Mouse (Mus musculus) limb, embryonic 10.5 days (tissue): ENCODE measurements at regions not wholly inside any gene's neighbourhood (a gene's known extent, or its start where the extent isn't known, plus 50 kb on each side); places are given as distances from the start of the nearest gene placed in this dataset.

Experiments used
- DNase-seq: peaks from one replicate; pipeline ENCODE4 v3.0.0-alpha.2; 2017; ENCODE audit warnings: low spot score
- H3K27ac ChIP-seq: fragments of 300-500 bp; sonication (generic); 2 replicates; pipeline ENCODE4 v1.5.1; 2016; ENCODE audit warnings: mild to moderate bottlenecking
- H3K27me3 ChIP-seq: fragments of 300-500 bp; sonication (generic); 2 replicates; pipeline ENCODE4 v1.6.1; 2016; ENCODE audit warnings: low read depth, mild to moderate bottlenecking; ENCODE audit not compliant: poor library complexity, severe bottlenecking
- H3K36me3 ChIP-seq: fragments of 300-500 bp; sonication (generic); 2 replicates; pipeline ENCODE4 v1.6.1; 2016; ENCODE audit warnings: mild to moderate bottlenecking, moderate library complexity
- H3K4me1 ChIP-seq: fragments of 300-500 bp; sonication (generic); 2 replicates; pipeline ENCODE4 v1.6.1; 2016
- H3K4me3 ChIP-seq: fragments of 300-500 bp; sonication (generic); 2 replicates; pipeline ENCODE4 v1.5.1; 2016; ENCODE audit warnings: mild to moderate bottlenecking, moderate library complexity
- H3K9me3 ChIP-seq: fragments of 300-500 bp; sonication (generic); replicated peaks from 2 replicates; pipeline ENCODE4 v1.6.1; 2016; ENCODE audit warnings: mild to moderate bottlenecking
- WGBS: fragments of 180-500 bp; shearing (Covaris S2); methylation state at CpG from one replicate; pipeline ENCODE4 v1.1.7; 2016; 5-methylcytosine and 5-hydroxymethylcytosine counted together

DNA sequence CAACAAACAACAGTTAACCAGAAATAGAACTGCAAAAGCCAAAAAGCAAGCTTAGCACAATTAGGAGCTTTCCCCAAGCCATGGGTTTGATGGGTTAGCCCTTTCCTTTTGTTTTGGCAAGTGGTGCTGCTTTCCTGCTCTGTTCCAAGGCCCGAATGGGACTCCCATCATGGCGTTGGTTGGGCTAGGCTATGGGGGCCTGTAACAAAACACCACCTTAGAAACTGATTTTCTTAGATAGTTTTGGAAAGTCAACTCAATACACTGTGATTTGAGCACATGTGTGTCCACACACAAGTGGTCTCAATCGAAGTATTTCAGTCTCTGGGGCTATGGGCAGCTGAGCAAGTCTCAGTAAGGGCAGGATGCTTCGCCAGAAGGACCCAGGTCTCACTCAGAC is 470.5 kb upstream of the Kif2a start:
- no peaks in the 10 kb centered on the region for H3K9me3 ChIP-seq
- H3K4me3 ChIP-seq, result no peak overlapping the region
- 87% methylated on average over 4 of the region's 4 CpGs for WGBS
- H3K27ac ChIP-seq, result no peak overlapping the region
- H3K36me3 ChIP-seq, result no peaks in the 10 kb centered on the region
- H3K27me3 ChIP-seq, result peaks cover 27% of the 10 kb centered on the region
- DNase-seq, result no peak
- no peaks in the 10 kb centered on the region for H3K4me1 ChIP-seq

DNA sequence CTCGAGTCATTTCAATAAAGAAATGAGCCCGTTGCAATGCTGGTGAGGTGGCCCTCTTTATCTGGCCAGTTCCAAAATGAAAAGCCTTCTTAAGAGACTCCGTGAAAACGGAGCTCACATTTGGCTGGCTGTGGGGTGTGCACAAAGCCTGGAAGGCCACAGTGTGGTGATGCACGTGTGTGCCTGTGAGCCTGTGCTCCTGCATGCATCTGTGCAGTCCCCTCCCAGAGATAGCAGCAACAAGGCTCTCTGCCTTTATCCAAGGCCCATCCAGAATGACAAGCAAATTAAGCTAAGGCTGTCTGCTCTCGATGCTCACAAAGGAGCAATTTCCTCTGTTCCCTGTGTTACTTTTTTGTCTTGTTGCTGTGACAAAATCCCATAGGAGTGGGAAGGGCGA is 469.5 kb upstream of the Kif2a start:
- no peak overlapping the region for H3K27ac ChIP-seq
- no peak overlapping the region for H3K4me3 ChIP-seq
- peaks cover 18% of the 10 kb centered on the region for H3K27me3 ChIP-seq
- no peak for DNase-seq
- no peaks in the 10 kb centered on the region for H3K9me3 ChIP-seq
- H3K4me1 ChIP-seq, result no peaks in the 10 kb centered on the region
- WGBS, result 79% methylated on average over 7 of the region's 7 CpGs
- H3K36me3 ChIP-seq, result no peaks in the 10 kb centered on the region

GRCm38 (mm10) chr13:107485400-107486017 is 463.6 kb upstream of the Kif2a start:
- Histone ChIP-seq H3K4me1 (peaks cover 26% of the 10 kb centered on the region), H3K27ac (peak overlapping the region; percentile 61), H3K27me3 (0 out of 2 replicates have a peak, but pooled peaks cover 10% of the 10 kb centered on the region), H3K36me3 (no peaks in the 10 kb centered on the region), H3K4me3 (no peak overlapping the region), H3K9me3 (no peaks in the 10 kb centered on the region)
- DNase-seq, result peak; percentile 46
- WGBS, result 53% methylated on average over 4 of the region's 4 CpGs

DNA sequence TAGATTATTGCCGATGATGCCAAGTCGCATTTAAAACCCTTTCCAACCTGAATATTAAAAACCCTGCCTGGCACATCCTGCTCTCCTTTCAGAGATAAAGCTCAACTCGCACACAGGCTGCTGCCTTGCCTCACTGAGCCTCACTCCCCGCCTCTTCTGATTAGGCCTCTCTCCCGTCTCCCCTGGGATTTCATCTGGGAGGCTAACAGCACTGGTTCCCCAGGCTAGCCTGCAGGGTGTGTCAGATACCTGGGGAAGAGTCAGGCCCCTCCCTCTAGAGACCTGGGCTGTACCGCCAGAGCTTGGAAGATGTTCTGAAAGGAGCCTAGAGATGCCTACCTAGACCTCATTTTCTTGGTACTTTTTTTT is 462.7 kb upstream of the Kif2a start:
- 0 out of 2 replicates have a peak, but pooled peaks cover 10% of the 10 kb centered on the region for H3K27me3 ChIP-seq
- H3K27ac ChIP-seq, result peak overlapping the region; percentile 61; the same call in 1 of the 2 replicates
- peaks cover 26% of the 10 kb centered on the region for H3K4me1 ChIP-seq
- H3K9me3 ChIP-seq, result no peaks in the 10 kb centered on the region
- H3K4me3 ChIP-seq, result no peak overlapping the region
- 45% methylated on average over 6 of the region's 6 CpGs for WGBS
- DNase-seq, result no peak
- H3K36me3 ChIP-seq, result no peaks in the 10 kb centered on the region

DNA sequence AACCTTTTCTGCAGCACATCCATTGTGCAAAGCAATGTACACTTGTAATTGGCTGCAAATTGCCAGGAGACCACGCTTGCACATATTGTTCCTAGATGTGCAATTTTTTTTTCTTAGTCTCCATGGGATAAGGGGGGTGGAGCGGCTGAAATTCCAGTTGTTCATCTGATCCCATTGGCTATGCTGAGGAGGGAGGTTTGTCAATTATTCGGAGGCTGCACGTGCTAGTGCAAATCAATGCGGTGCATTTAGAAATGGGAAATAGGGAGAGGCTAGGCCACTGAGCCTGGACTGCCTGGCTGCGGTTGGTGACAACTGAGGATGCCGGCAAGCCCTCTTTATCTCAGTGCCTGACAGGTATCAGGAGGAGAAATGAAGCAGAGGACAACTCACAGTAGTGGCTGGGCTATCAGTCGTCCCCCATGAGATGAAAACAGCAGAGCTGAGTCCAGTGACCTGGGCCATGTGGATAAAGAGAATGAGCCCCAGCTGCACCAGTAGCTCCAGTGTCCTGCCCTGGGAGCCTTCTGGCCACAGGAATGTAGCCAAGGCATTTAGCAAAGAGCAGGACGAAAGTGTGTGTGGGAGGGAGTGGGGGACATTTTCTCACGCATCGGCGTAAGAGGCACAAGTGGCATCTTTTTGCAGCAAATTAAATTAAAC is 462.2 kb upstream of the Kif2a start:
- 63% methylated on average over 12 of the region's 12 CpGs for WGBS
- Histone ChIP-seq H3K4me1 (peaks cover 26% of the 10 kb centered on the region), H3K27ac (peak overlapping the region; percentile 61; the same call in 1 of the 2 replicates), H3K27me3 (0 out of 2 replicates have a peak, but pooled peaks cover 10% of the 10 kb centered on the region), H3K4me3 (no peak overlapping the region), H3K36me3 (no peaks in the 10 kb centered on the region), H3K9me3 (no peaks in the 10 kb centered on the region)
- DNase-seq, result no peak

GRCm38 (mm10) chr13:107475166-107475565 is 453.2 kb upstream of the Kif2a start:
- Histone ChIP-seq H3K36me3 (no peaks in the 10 kb centered on the region), H3K9me3 (no peaks in the 10 kb centered on the region), H3K4me3 (no peak overlapping the region), H3K27ac (no peak overlapping the region), H3K4me1 (peaks cover 12% of the 10 kb centered on the region), H3K27me3 (peaks cover 29% of the 10 kb centered on the region)
- DNase-seq, result no peak
- 80% methylated on average over 3 of the region's 3 CpGs for WGBS

DNA sequence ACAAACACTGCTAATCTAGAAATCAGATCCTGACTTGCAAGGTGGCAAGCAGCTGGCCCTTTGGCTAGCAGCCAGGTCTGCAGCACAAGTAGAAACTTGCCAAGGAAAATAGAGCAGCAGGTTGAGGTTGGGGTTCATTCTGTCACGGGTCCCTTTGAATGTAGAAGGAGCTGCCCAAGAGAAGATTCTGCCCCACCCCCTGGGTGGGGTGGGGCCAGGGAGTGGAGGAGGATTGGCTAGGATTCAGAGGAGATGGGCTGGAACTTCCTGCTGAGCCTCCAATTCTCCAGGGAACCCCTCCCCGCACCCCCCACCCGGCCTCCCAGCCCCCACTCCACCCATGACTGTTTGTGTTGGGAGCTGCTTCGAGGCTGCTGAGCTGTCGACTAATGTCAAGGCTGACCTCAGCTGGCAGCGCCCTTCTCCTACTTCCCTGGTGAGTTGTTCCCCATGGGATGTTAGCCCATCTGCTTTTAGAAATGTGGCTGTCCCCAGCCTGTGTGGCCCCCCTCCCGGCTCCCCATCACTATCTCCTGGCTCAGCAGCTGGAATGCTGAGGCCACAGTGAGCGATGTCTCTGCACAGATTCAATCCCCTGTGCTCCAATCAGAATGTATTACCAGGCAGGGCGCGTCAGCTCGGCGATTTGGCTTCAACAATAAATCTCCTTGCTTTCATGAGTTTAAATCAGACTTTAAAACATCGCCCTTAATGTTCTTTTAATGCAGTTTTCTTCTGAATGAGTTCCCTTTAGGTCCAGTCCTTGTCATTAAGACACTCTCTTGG is 447.8 kb upstream of the Kif2a start:
- 1% methylated on average over 13 of the region's 13 CpGs for WGBS
- Histone ChIP-seq H3K27me3 (peaks cover 58% of the 10 kb centered on the region), H3K9me3 (no peaks in the 10 kb centered on the region), H3K4me1 (peaks cover 15% of the 10 kb centered on the region), H3K4me3 (peak overlapping the region; percentile 38), H3K27ac (no peak overlapping the region), H3K36me3 (no peaks in the 10 kb centered on the region)
- no peak for DNase-seq

DNA sequence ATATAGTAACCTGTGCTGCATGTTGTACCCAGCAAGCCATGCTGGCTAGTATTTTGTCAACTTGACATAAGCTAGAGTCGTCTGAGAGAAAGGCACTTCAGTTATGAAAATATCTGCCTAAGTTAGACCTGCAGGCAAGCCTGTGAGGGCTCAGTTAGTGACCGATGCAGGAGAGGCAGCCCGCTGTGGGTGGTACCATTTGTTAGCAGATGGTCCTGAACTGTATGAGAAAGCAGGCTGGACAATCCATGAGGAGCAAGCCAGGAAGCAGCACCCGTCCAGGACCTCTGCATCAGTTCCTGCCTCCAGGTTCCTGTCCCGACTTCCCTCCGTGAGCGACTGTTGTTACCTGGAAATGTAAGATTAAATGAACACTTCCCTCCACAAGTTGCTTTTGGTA is 440.9 kb upstream of the Kif2a start:
- Histone ChIP-seq H3K4me1 (peaks cover 10% of the 10 kb centered on the region), H3K27ac (no peak overlapping the region), H3K27me3 (peaks cover 23% of the 10 kb centered on the region), H3K36me3 (no peaks in the 10 kb centered on the region), H3K4me3 (no peak overlapping the region), H3K9me3 (no peaks in the 10 kb centered on the region)
- 92% methylated on average over 7 of the region's 7 CpGs for WGBS
- DNase-seq, result no peak

DNA sequence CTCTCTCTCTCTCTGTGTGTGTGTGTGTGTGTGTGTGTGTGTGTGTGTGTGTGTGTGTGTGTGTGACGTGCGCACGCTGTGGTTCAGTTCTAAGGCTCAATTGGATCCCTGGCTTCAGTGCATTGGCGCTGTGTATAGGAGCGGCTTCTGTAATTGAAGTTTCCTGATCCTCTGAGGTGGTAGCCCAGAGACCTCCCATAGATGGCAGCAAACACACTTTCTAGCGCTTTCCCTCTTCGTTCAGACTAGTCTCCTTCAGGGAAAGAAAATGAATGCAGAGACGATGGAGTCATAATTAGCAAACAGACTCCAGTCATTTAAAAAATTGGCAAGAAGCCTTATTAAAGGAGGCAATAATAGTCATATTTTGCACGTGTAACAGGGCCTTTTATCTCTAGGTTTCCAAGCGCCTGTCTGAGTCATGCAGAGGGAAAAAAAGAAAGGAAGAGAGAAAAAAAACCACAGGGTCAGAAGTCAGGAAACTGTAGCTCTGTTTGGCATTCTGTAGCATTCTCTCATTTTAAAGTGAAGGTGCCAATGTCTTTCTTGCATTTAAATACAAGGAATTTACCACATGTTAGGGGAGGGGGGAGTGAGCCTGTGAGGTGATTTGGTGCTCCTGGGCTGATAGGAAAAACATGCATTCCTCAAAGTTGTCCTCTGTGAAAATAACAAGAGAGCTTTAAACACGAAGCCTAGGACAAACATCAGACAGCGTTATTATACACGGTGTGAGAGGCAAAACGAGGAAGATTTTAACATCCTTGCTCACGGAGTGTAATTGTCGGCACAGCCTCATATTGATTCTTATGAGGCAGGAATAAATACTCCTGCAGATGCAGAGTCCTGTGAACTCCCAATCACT is 439.4 kb upstream of the Kif2a start:
- no peaks in the 10 kb centered on the region for H3K36me3 ChIP-seq
- peak; percentile 60 for DNase-seq
- H3K27me3 ChIP-seq, result peaks cover 10% of the 10 kb centered on the region
- H3K4me1 ChIP-seq, result peaks cover 10% of the 10 kb centered on the region
- H3K27ac ChIP-seq, result no peak overlapping the region
- no peak overlapping the region for H3K4me3 ChIP-seq
- H3K9me3 ChIP-seq, result no peaks in the 10 kb centered on the region
- WGBS, result 31% methylated on average over 16 of the region's 16 CpGs

- no peaks in the 10 kb centered on the region for H3K9me3 ChIP-seq
- no peak overlapping the region for H3K4me3 ChIP-seq
- 88% methylated on average over 4 of the region's 4 CpGs for WGBS
These were observed 436.8 kb upstream of the Kif2a start for GRCm38 (mm10) chr13:107458730-107459129.

DNA sequence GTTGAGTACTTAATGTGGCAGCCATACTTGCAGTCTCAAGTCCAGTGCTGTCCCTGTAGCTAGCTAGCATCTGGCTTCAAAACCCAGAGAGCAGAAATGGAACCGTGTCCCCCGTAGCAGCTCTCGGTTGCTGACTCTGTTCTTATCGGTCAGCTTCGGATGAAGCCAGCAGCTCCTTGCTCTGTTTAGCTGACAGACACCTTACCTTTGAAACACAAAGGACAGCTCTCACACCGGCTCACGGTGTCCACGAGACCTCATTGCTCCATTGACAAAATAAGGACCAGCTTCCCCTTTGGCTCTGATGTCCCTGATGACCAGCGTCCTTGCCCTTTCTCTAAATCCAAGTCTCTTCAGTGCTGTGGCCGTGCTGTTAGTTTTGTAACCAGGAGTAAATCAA is 435.3 kb upstream of the Kif2a start:
- Histone ChIP-seq H3K9me3 (no peaks in the 10 kb centered on the region), H3K27me3 (no peaks in the 10 kb centered on the region), H3K4me1 (peaks cover 10% of the 10 kb centered on the region), H3K27ac (no peak overlapping the region), H3K4me3 (no peak overlapping the region), H3K36me3 (no peaks in the 10 kb centered on the region)
- no peak for DNase-seq
- WGBS, result 82% methylated on average over 10 of the region's 10 CpGs

More at GRCm38 (mm10) chr13:107458730-107459129, 436.8 kb upstream of the Kif2a start:
- no peak for DNase-seq
- H3K36me3 ChIP-seq, result no peaks in the 10 kb centered on the region
- peaks cover 10% of the 10 kb centered on the region for H3K4me1 ChIP-seq
- no peak overlapping the region for H3K27ac ChIP-seq
- H3K27me3 ChIP-seq, result no peaks in the 10 kb centered on the region

- 71% methylated on average over 2 of the region's 2 CpGs for WGBS
- Histone ChIP-seq H3K4me3 (no peak overlapping the region), H3K27ac (no peak overlapping the region), H3K4me1 (peaks cover 5% of the 10 kb centered on the region), H3K27me3 (no peaks in the 10 kb centered on the region), H3K36me3 (no peaks in the 10 kb centered on the region), H3K9me3 (no peaks in the 10 kb centered on the region)
- DNase-seq, result no peak
These were observed 434.5 kb upstream of the Kif2a start for GRCm38 (mm10) chr13:107456394-107456793.
